Mouse (Mus musculus) right cerebral cortex, adult 2 months (tissue): ENCODE data around the gene Chst14.

Experiments used
- DNase-seq, 2 experiments: peaks; one replicate each; pipeline ENCODE4 v3.0.0; 2021 to 2022; ENCODE audit warnings: low spot score in 2 of 2

Chst14 gene

GRCm38 (mm10) chr2:118963007-118963675, 36.8 kb downstream of the Chst14 start:
- no peak for DNase-seq

GRCm38 (mm10) chr2:118963676-118964012, 37.3 kb downstream of the Chst14 start:
- no peak for DNase-seq

- no peak for DNase-seq
These were observed 43.4 kb downstream of the Chst14 start for GRCm38 (mm10) chr2:118969585-118970147.

GRCm38 (mm10) chr2:118972048-118972447, 45.8 kb downstream of the Chst14 start:
- no peak for DNase-seq

GRCm38 (mm10) chr2:118972687-118973376, 46.5 kb downstream of the Chst14 start:
- peak; percentile 80 to 83 for DNase-seq

GRCm38 (mm10) chr2:118975855-118976254, 49.6 kb downstream of the Chst14 start:
- DNase-seq, result no peak

- DNase-seq, result peak; percentile 79 to 87
These were observed 50.1 kb downstream of the Chst14 start for GRCm38 (mm10) chr2:118976282-118976929.

GRCm38 (mm10) chr2:118976941-118977340, 50.6 kb downstream of the Chst14 start:
- no peak for DNase-seq

- DNase-seq, result no peak
These were observed 51.8 kb downstream of the Chst14 start for GRCm38 (mm10) chr2:118978064-118978463.
